Mouse (Mus musculus) erythroblast, embryonic 14.5 days (primary cell): ENCODE data around the gene Hist3h2a.

Source experiments
- GATA1 ChIP-seq: IDR thresholded peaks from 2 replicates; pipeline ENCODE4 v1.6.1; 2012; ENCODE audit warnings: low read length, inconsistent platforms, mixed read lengths
- TAL1 ChIP-seq: IDR thresholded peaks from 3 replicates; pipeline ENCODE4 v1.6.1; 2012; ENCODE audit warnings: low read length, inconsistent platforms, mixed read lengths

DNA sequence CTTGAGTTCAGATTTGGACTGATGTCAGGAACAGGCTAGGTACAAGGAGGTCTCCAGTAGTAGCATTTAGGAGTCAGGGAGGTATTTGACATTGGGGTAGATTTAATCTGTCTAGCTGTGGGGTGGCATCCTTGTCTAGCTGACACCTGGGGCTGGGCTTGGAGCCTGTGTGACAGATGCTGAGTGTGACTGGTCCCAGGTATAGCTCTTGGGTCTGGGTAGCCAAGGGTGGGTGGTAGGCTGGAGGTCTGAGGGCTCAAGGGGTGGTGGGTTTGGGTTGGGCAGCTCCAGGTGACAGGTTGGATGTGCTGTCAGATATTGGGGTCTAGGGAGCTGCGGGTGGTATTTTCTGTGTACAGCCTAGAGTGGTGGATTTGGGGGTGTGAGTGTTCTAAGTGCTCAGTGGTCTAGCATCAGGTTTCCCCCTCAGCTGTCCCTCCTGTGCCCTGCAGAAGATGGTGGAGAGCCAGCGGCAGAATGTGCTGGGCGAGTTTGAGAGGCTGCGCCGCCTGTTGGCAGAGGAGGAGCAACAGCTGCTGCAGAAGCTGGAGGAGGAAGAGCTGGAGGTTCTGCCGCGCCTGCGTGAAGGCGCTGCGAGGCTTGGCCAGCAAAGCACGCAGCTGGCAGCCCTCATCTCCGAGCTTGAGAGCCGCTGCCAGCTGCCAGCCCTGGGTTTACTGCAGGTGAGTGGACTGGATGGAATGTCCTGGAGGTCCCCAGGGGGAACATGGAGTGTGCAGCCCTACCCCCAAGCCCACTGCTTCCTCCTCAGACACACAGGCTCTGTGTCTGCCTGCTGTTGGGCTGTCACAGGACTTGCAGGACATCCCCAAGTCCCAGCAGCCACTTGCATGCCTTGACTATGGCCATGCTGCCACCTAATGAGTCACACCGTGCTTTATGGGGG lies 27.3 kb downstream of the Hist3h2a start:
- TF ChIP-seq GATA1: no peak
- no peak for TF ChIP-seq TAL1
